Mouse (Mus musculus): ENCODE results near the gene Ercc6l2.

Ercc6l2 gene

GRCm38 (mm10) chr13:63814746-63815681 is at the start of gene Ercc6l2:
Gene Ercc6l2 (plus strand): TSS chr13:63815240.
- DNase-seq = peak; percentile 99

- no peak for DNase-seq
Measured at GRCm38 (mm10) chr13:63766065-63766464, 49.0 kb upstream of the Ercc6l2 start.

GRCm38 (mm10) chr13:63771009-63771408 is 44.0 kb upstream of the Ercc6l2 start:
- no peak for DNase-seq

GRCm38 (mm10) chr13:63778925-63779324 is 36.1 kb upstream of the Ercc6l2 start:
- DNase-seq = no peak

- no peak for DNase-seq
Measured at GRCm38 (mm10) chr13:63779376-63780291, 35.4 kb upstream of the Ercc6l2 start.

GRCm38 (mm10) chr13:63792234-63792831 is 22.7 kb upstream of the Ercc6l2 start:
- no peak for DNase-seq

GRCm38 (mm10) chr13:63793345-63794308 is 21.4 kb upstream of the Ercc6l2 start:
- no peak for DNase-seq

- no peak for DNase-seq
Measured at GRCm38 (mm10) chr13:63798677-63799076, 16.4 kb upstream of the Ercc6l2 start.

- no peak for DNase-seq
Measured at GRCm38 (mm10) chr13:63799940-63800339, 15.1 kb upstream of the Ercc6l2 start.

GRCm38 (mm10) chr13:63801289-63801688 is 13.8 kb upstream of the Ercc6l2 start:
- no peak for DNase-seq

- no peak for DNase-seq
Measured at GRCm38 (mm10) chr13:63807233-63807632, 7.8 kb upstream of the Ercc6l2 start.

GRCm38 (mm10) chr13:63807979-63808378 is 7.1 kb upstream of the Ercc6l2 start:
- DNase-seq = no peak

- no peak for DNase-seq
Measured at GRCm38 (mm10) chr13:63811477-63811876, 3.6 kb upstream of the Ercc6l2 start.

GRCm38 (mm10) chr13:63815931-63816330 is 891 bp downstream of the Ercc6l2 start:
- DNase-seq = no peak

GRCm38 (mm10) chr13:63845758-63846157 is 30.7 kb downstream of the Ercc6l2 start:
- no peak for DNase-seq

GRCm38 (mm10) chr13:63850308-63851011 is 35.4 kb downstream of the Ercc6l2 start:
- no peak for DNase-seq

- no peak for DNase-seq
Measured at GRCm38 (mm10) chr13:63872585-63873282, 57.7 kb downstream of the Ercc6l2 start.

- DNase-seq = no peak
Measured at GRCm38 (mm10) chr13:63877138-63877537, 62.1 kb downstream of the Ercc6l2 start.

GRCm38 (mm10) chr13:63879105-63879863 is 64.2 kb downstream of the Ercc6l2 start:
- DNase-seq = no peak

- DNase-seq = no peak
Measured at GRCm38 (mm10) chr13:63879864-63880141, 64.8 kb downstream of the Ercc6l2 start.

All from kidney, adult 18-20 months (tissue).